Mouse (Mus musculus) adrenal gland, postnatal 36 days (tissue): Measurements from ENCODE around the gene Nono. TPM values are rescaled to one million over a fixed set of nuclear protein-coding genes. Genes with fewer than 3 reads are reported as not detected.

Source experiments
- DNase-seq, 2 experiments: peaks; one replicate each; pipeline ENCODE4 v3.0.0; 2021; ENCODE audit warnings: mixed read lengths in 1 of 2
- long read RNA-seq, 2 experiments: library from polyadenylated mRNA; stranded (forward); transcript quantifications; one replicate each; pipeline ENCODE4 v2.0.0; 2021; ENCODE audit warnings: borderline sequencing depth in 2 of 2
- total RNA-seq, 2 experiments: library from RNA; stranded (reverse); gene quantifications; 2 replicates each; pipeline ENCODE4 v1.2.3; 2021

Nono gene
- total RNA-seq: 100 to 1,000 TPM; 185 to 193 TPM
- long read RNA-seq, experiment 1, transcript Nono-201 (12 exons, 2,562 nt): major isoform, 145 of 189 reads
- long read RNA-seq, experiment 1, partial matches to known transcripts: 9 of 189 reads
- long read RNA-seq, experiment 1, other reads (novel, unspliced or antisense): 34 of 189 reads
- long read RNA-seq, experiment 2, transcript Nono-201 (12 exons, 2,562 nt): major isoform, 54 of 63 reads
- long read RNA-seq, experiment 2, partial matches to known transcripts: 1 of 63 reads
- long read RNA-seq, experiment 2, other reads (novel, unspliced or antisense): 8 of 63 reads

GRCm38 (mm10) chrX:101429142-101429949, at the start of gene Nono:
TSS of gene Nono (plus strand) at chrX:101429318.
- peak; percentile 75 to 87 for DNase-seq

GRCm38 (mm10) chrX:101379744-101380143, 49.4 kb upstream of the Nono start:
- no peak for DNase-seq

GRCm38 (mm10) chrX:101383455-101383854, 45.7 kb upstream of the Nono start:
- no peak for DNase-seq

GRCm38 (mm10) chrX:101384439-101385137, 44.5 kb upstream of the Nono start:
- DNase-seq: no peak

GRCm38 (mm10) chrX:101386222-101386621, 42.9 kb upstream of the Nono start:
- no peak for DNase-seq

- no peak for DNase-seq
These were observed 40.1 kb upstream of the Nono start for GRCm38 (mm10) chrX:101388866-101389537.

GRCm38 (mm10) chrX:101394341-101394740, 34.8 kb upstream of the Nono start:
- DNase-seq: no peak

- no peak for DNase-seq
These were observed 32.7 kb upstream of the Nono start for GRCm38 (mm10) chrX:101396459-101396858.

- DNase-seq: peak; percentile 61 to 73
These were observed 10.0 kb upstream of the Nono start for GRCm38 (mm10) chrX:101418946-101419724.

GRCm38 (mm10) chrX:101419725-101420699, 9.1 kb upstream of the Nono start:
- peak; percentile 91 for DNase-seq

GRCm38 (mm10) chrX:101420700-101421095, 8.4 kb upstream of the Nono start, which contains the start of gene Zmym3:
TSS of gene Zmym3 (minus strand) at chrX:101420849.
- peak; percentile 6 to 23 for DNase-seq

GRCm38 (mm10) chrX:101423462-101423861, 5.7 kb upstream of the Nono start:
- DNase-seq: peak; percentile 48 to 53

GRCm38 (mm10) chrX:101427774-101428173, 1.3 kb upstream of the Nono start:
- peak in 1 of 2 experiments; percentile 48 for DNase-seq

GRCm38 (mm10) chrX:101428785-101429141, 355 bp upstream of the Nono start:
- DNase-seq: no peak

- peak; percentile 24 to 34 for DNase-seq
These were observed 858 bp downstream of the Nono start for GRCm38 (mm10) chrX:101429976-101430375.

GRCm38 (mm10) chrX:101448886-101449475, 19.9 kb downstream of the Nono start, which contains the start of gene Itgb1bp2:
TSS of gene Itgb1bp2 (plus strand) at chrX:101449088.
- DNase-seq: no peak

- no peak for DNase-seq
These were observed 22.0 kb downstream of the Nono start for GRCm38 (mm10) chrX:101451147-101451546.

- DNase-seq: no peak
These were observed 22.5 kb downstream of the Nono start for GRCm38 (mm10) chrX:101451591-101451990.

GRCm38 (mm10) chrX:101472202-101472601, 43.1 kb downstream of the Nono start:
- DNase-seq: peak; percentile 10 to 23
